22 mouse cellular contexts compared by ENCODE assay signal in genomic region chr1:190347610-190348009, GRCm38 (mm10).
"Had no signal": no experiment of that assay in that cellular context is flagged by ENCODE, and none has a peak within 500 bp of the region (broad histone marks: within the 10 kb centered on the region; RNA-seq: fewer than 3 reads in every experiment).

No protein-coding gene starts in this region.

- H3K4me2 ChIP-seq: kidney, embryonic 15.5 days; liver, embryonic 12.5 days; liver, embryonic 15.5 days; lung, embryonic 15.5 days; midbrain, embryonic 12.5 days; midbrain, embryonic 15.5 days; neural tube, embryonic 13.5 days; stomach, embryonic 15.5 days had no signal

- H3K36me3 ChIP-seq: kidney, embryonic 15.5 days; liver, embryonic 12.5 days; liver, embryonic 15.5 days; lung, embryonic 15.5 days; midbrain, embryonic 12.5 days; midbrain, embryonic 15.5 days; neural tube, embryonic 13.5 days; stomach, embryonic 15.5 days had no signal

- ATAC-seq: intestine, postnatal 0 days; liver, embryonic 12.5 days; midbrain, embryonic 15.5 days had no signal

- H3K27me3 ChIP-seq: liver, embryonic 12.5 days; liver, embryonic 15.5 days; lung, embryonic 15.5 days; megakaryocyte, embryonic 14.5 days; midbrain, embryonic 15.5 days; stomach, embryonic 15.5 days had no signal

- H3K9me3 ChIP-seq: kidney, embryonic 15.5 days; liver, embryonic 12.5 days; liver, embryonic 15.5 days; lung, embryonic 15.5 days; midbrain, embryonic 12.5 days; midbrain, embryonic 15.5 days; neural tube, embryonic 13.5 days; stomach, embryonic 15.5 days had no signal

- H3K4me3 ChIP-seq: kidney, embryonic 15.5 days; liver, embryonic 12.5 days; liver, embryonic 15.5 days; lung, embryonic 15.5 days; megakaryocyte, embryonic 14.5 days; midbrain, embryonic 12.5 days; midbrain, embryonic 15.5 days; myocyte; neural tube, embryonic 13.5 days; stomach, embryonic 15.5 days had no signal

- H3K4me1 ChIP-seq: kidney, embryonic 15.5 days; liver, embryonic 12.5 days; liver, embryonic 15.5 days; lung, embryonic 15.5 days; megakaryocyte, embryonic 14.5 days; midbrain, embryonic 15.5 days; stomach, embryonic 15.5 days had no signal

- H3K9ac ChIP-seq: kidney, embryonic 15.5 days; liver, embryonic 12.5 days; liver, embryonic 15.5 days; lung, embryonic 15.5 days; midbrain, embryonic 12.5 days; midbrain, embryonic 15.5 days; neural tube, embryonic 13.5 days; stomach, embryonic 15.5 days had no signal

- H3K27ac ChIP-seq: kidney, embryonic 15.5 days; liver, embryonic 12.5 days; liver, embryonic 15.5 days; lung, embryonic 15.5 days; midbrain, embryonic 12.5 days; midbrain, embryonic 15.5 days; neural tube, embryonic 13.5 days; stomach, embryonic 15.5 days had no signal

- DNase-seq: kidney, adult 2 months; kidney, postnatal 14 days; kidney, postnatal 4 days; liver; lung, adult 18-20 months; lung, postnatal 10 days; lung, postnatal 36 days; retina, postnatal 1 day; right cerebral cortex, postnatal 25 days; spleen, adult 18-20 months; thymus, postnatal 36 days had no signal
